Mouse (Mus musculus) spleen, adult 2 months (tissue): ENCODE results near the gene Nme1.

Experiments
- CTCF ChIP-seq: fragments of 200-500 bp; IDR thresholded peaks from 2 replicates; pipeline ENCODE4 v1.5.1; 2011; ENCODE audit warnings: mild to moderate bottlenecking, inconsistent platforms; ENCODE audit not compliant: insufficient read depth, insufficient read length, insufficient replicate concordance; ENCODE audit errors: extremely low read depth
- POLR2A ChIP-seq: fragments of 200-500 bp; IDR thresholded peaks from 2 replicates; pipeline ENCODE4 v1.6.1; 2011; ENCODE audit warnings: low read depth, low read length, inconsistent platforms

- TF ChIP-seq POLR2A, result no peak
- no peak for TF ChIP-seq CTCF
These were observed 4.6 kb upstream of the Nme1 start for GRCm38 (mm10) chr11:93972951-93973350.
